Mouse (Mus musculus) cortical plate, adult 2 months (tissue): ENCODE measurements at regions not wholly inside any gene's neighbourhood (a gene's known extent, or its start where the extent isn't known, plus 50 kb on each side); places are given as distances from the start of the nearest gene placed in this dataset.

Experiments used
- CTCF ChIP-seq: fragments of 200-500 bp; IDR thresholded peaks from 2 replicates; pipeline ENCODE4 v1.5.1; 2011; ENCODE audit warnings: mild to moderate bottlenecking, control low read depth, low read length; ENCODE audit not compliant: insufficient read depth; ENCODE audit errors: extremely low read depth
- POLR2A ChIP-seq: fragments of 200-500 bp; IDR thresholded peaks from 2 replicates; pipeline ENCODE4 v1.6.1; 2011; ENCODE audit warnings: mild to moderate bottlenecking, low read length, control low read depth; ENCODE audit not compliant: insufficient read depth; ENCODE audit errors: extremely low read depth

DNA sequence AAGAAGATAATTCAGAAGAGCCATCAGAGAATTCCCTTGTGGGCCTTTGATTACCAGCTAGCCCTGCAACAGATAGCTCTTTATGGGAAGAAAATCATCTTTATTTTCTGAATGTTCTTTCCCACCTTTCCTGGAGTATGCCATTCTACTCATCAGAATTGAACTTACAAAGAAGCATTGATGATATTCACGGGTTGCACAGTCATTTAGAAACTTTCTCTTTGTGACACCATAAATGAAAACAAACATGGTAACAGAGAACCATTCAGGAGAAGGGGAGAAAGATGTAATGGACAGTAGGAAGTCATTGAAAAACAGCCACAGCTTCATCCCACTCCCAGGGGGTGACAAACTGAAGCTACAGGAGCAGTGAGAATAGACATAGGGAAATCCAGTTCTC is 243.6 kb upstream of the Atp11b start:
- TF ChIP-seq CTCF, result no peak
- no peak for TF ChIP-seq POLR2A
